Mouse (Mus musculus) T-helper 17 cell (primary cell): Measurements from ENCODE around the gene Gja6.

Experiments
- in situ Hi-C, 2 experiments: fragments of 300-600 bp; cut with MboI, MseI; formaldehyde crosslinking; loops; 1 replicate in 1 of 2; 2 replicates in 1 of 2; pipeline ENCODE4 v1.15.1; 2025; ENCODE audit warnings: high pct_unique_total_duplicates in 2 of 2

Gene Gja6

DNA sequence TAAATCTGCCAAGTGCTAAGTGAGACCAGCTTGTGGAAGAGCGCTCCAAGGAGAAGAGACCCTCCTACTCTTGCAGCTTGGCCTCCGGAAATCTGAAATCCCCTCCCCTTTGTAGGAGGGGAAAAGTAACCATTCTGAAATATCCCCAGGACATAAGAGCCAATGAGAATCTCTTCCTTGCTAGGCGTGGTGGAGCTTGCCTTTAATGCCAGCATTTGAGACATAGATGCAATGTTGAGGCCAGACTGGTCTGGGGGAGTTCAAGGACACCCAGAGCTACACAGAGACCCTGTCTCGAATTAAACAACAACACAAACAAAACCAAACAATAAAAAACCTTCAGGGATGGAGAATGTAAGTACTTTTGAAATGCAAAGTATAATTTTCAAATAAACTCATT is at the start of gene Gja6:
Gja6 (minus strand) TSS at position 101 of the 400 bp plus-strand sequence.
- in situ Hi-C loops, result no loop called here

DNA sequence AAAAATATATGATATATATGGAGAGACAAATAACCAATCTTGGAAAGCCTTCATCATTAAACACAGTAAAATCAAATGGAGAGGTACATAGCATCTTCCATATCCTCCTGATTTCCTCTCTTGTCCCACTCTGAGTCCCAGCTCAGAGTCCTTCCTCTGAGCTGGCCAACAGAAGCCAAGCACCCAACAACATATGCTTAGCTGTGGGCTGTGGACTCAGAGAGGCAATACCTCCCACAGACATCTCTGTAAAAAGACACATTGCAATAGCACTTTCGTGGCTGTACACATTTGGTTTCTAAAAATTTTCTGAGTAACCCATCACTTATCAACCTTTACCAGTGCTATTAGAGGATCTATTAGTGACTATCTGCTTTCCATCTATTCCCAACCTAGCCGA is 42.7 kb upstream of the Gja6 start:
- in situ Hi-C loops, result no loop called here

DNA sequence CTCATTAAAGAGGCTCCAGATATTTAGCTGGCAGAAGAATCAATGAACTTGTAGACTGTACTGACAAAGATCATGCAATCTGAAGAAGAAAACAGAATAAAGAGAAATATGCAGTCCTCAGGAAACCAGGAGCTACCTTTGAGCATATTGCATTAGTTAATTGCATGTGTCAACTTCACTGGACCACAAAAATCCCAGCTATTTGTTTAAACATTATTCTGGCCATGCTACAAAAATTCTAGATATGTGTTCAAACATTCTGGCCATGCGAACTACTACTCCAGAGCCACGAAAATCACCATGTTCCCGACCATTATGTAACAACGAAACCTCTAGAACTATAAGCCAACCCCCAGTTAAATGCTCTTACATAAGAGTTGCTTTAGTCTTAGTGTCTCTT is 37.9 kb upstream of the Gja6 start:
- in situ Hi-C loops, result no loop called here

DNA sequence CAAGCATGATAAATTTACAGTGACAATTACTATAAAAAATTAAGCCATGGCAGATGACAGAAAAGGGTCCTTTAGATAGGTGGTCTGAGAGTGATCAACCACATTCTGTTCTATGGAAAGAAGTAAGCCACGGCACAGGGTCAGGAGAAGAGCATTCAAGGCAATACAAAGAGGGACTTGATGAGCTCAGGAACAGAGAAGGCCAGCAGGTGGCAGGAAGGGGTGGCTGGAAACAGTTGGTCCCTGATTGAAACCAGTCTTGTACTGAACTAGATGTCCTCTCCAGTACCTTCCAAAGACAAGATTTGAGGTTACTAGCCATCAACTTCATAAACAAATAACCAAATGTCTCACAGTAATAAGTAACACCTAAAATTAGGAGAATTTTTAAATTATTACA is 28.7 kb upstream of the Gja6 start:
- in situ Hi-C loops, result no loop called here

DNA sequence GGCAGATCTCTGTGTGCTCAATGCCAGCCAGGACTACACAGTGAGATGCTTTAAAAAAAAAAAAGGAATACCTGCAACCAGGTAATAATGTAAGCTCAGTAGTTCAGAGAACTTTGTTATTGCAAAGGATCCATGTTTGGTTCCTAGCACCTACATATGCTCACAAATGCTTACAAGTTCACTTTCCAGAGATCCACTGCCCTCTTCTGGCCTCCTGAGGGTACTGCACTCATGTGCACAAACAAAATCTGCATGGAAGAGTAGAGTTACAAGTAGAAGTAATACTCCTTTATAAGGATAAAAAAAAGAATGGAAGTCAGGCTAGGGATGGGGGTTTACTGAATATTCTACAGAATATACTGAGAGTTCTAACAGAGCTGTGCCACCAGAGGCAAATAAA is 23.8 kb upstream of the Gja6 start:
- in situ Hi-C loops, result loop anchor here in 1 of 2 experiments (5.0 kb wide), 1 partner anchor 102 kb away; no protein-coding TSS in a partner anchor

DNA sequence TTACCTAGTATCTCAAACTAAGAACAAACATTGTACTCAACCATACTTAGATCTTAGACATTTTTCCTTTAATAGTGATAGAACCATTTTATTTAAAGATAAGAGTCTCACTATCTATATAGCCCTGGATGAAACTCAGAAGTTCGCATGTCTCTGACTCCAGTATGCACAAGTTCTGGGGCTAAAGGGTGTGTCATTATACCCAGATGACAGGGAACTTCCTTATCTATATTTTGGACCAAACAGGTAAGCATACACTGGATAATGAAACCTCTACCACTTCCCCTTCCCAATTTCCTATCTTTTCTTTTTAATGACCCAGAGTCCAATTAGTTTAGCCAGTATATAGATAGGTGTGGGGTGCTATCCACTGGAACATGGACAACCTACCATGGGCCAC is 22.0 kb upstream of the Gja6 start:
- in situ Hi-C loops, result no loop called here

DNA sequence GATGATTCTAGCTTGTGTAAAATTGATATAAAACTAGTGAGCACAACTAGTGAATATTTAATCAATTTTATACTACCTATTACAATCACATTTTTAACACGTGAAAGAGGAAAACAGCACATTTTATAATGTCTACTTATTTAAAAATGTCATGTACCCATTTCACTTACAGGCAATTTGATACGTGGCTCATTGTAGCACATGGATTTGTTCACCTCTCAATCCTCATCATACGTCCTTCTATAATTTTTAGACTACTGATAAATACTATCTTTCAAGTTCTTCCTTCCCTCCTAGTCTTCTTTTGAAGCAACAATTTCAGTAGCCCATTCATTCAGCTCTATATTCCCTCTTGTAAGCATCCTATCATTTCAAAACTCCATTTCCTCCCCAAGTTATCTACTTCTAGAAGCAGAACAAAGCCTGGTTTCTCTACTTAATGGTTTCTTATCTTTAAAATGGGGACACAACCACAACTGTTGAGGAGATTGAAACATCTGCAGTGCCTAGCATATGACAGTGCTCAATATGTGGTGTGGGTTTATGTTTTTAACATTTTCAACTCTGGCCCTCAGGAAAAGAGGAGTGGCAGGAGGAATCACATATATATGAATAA is 12.3 kb upstream of the Gja6 start:
- in situ Hi-C loops, result no loop called here

DNA sequence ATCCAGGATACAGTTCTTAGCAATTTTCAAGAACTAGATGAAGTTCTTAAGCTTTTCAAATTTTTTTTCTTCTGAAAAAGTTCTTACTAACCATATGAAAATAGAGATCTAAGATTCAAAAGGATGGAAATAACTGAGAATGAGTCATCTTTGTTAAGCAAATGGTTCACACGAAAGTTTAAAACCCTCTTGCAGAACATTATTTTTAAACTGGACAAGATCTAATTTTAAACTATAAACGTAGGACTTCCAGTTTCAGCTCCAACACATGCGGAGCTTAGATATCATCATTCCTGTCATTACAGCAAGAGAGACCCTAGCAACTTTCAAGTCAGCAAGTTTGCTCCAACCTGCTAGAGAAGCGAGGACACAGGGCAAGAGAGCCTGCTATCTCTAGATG is 375 bp downstream of the Gja6 start:
- in situ Hi-C loops, result no loop called here

DNA sequence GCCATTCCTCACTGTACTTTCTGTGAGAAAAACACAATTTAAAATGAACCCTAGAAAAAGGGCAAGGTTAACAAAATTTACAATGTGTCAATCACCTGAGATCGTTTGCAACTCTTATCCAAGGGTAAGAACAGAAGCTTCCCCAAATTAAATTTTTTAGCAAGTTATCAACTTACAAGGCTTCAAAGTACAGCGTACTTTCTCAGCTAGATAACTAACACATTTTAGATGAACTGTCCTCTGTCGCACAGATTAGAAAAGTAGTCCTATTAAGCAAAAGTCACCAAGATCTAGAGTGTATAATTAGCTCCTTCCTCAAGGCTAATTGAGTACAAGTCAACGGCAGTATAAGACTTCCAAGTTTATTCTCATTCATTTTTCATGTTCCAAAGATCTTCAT is 939 bp downstream of the Gja6 start:
- in situ Hi-C loops, result no loop called here

DNA sequence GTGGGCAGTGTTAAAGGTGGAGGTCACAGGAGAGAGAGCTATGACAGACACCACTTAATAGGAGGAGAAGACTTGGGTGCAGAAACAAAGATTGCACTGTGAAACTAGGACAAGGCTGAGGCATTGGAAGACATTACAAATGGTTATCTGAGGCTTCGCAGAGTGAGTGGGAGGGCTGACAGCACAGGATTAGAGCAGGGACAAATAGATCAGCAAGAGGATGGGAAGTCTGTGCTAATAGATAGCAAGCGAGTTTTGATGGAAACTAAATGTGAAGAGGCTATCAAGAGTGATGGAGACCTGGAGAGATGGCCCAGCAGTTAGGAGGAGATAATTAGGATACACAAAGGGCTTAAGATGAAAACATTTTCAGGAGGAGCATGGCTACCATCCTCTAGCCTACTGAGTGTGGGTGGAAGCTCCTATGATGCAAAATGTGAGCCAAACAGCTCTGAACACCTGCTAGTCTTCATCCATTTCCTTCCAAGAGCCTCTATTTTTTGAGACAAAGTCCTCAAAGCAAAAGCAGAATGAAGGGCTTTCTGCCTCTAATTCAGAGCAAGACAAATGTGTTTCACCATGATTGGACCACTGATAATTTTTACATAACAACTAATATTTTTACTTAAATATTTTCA is 1.7 kb downstream of the Gja6 start:
- in situ Hi-C loops, result no loop called here

DNA sequence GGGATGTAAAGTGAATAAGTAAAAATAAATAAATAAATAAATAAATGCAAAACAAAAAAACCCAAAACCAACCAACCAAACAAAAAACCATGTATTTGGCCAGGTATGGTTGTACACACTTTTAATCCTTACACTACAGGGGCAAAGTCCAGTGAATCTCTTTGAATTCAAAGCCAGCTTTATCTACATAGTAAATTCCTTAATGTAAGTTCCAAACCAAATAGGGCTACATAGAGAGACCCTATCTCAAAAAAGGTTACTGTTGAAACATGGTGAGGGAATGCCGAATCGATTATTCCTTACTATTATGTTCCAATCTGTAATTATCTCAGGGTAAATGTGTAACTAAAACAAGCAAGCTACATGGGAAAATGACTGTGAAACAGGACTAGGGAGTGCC is 5.7 kb downstream of the Gja6 start:
- in situ Hi-C loops, result no loop called here

DNA sequence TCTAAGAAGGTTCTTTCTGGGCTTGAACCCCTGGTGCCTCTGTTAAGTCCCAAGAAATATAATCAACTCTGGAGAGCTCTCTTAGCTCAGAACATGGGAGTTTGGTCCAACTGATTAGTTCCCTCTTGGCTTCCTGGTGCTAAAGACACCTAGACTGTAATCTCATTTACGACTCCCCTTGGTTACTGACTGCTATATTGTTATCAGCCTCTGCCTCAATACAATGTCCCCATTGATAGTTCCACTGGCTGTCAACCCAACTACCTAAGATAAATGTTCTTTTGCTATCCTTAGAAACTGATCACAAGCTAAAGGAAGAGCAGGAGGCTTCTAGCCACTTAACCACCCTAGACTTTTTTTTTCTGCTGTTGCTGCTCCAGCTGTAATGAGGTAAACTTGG is 14.8 kb downstream of the Gja6 start:
- in situ Hi-C loops, result no loop called here

DNA sequence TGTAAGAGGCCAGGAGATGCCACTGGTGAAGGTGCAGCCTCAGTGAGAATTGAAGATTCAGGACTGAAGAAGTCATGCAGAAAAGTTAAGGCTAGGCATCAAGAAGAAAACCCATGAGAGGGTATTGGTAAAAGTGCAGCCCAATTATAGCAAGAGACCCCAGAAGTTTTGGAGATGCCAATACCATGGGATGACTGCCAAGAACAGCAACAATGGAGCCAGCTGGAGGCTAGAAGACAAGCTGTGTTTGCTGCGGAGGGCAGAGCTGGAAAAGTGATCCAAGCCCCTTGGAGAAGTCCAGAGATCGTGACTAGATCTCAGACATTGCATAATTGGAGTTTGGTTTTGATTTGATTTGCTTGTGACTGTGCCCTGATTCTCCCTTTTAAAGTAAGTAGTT is 20.6 kb downstream of the Gja6 start:
- in situ Hi-C loops, result no loop called here

DNA sequence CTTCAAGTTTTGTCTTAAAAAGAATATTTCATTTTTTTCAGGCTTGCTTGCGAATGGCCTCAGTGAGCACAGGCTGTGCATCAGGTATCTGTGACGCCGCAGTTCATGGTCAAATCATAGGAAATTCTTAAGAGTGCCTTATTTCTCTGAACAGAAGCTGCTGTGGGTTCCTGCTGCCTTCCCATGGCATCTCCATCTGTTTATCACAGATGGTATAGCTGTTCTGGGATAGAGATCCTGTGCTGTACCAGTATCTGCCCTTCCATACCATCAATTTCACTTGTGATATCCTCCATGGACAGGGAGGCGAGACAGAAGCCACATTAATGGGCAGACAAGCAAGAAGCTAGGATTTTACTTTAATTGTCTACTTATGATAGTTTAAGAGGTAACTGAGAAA is 40.3 kb downstream of the Gja6 start:
- in situ Hi-C loops, result no loop called here

DNA sequence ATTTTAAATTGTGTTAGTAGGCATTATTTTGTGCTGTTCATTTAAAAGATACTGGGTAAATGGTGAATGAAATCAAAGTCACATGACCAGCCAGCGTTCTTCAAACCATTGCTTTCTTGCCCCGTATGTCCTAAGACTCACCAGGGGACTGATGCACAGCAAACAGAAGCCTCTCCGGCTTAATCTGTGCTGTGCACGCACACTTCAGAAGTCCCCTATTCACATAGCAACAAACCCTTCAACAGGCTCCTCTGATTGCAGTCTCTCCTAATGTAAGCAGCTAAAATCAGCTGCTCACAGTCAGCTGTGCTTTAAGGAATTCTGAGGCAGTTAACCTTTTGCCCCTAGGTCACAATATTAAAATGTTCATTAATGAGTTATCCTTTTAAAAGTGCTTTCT is 41.8 kb downstream of the Gja6 start:
- in situ Hi-C loops, result no loop called here

DNA sequence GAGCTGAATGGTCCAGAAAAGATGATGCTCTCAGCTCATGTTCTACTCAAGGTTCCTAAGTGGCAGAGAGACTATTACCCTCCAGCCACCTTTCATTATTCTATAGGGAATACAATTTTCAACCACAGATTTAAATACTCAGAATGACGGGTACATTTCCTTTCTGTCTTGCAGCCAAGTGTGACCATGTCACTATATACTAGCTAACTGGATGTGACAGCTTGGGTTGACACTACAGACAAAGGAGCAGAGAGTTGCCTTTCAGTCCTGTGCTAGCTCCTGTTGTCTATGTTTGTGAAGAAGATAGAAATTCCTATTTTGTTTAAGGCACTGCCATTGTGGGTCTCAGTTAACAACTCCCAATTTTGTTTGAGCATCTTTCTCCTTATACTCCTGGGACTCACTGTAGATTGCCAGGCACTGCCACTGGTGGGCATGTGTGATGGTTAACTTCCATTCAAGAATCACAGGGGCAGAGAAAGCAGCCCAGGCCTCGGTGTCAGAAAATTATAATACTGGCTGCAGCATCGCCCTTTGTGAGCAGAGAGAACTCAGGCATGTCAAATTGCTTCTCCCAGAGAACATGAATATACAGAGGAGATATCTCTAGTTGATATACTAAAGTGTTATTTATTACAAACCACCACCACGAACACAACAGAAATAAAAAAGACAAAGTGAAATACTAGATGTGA is 43.0 kb downstream of the Gja6 start:
- in situ Hi-C loops, result no loop called here
